Mouse (Mus musculus) gastrocnemius, postnatal 10 days (tissue): ENCODE data around the gene Cnot2. TPM values are rescaled to one million over a fixed set of nuclear protein-coding genes. Genes with fewer than 3 reads are reported as not detected.
A peak's percentile ranks its signal among the peaks of the same experiment; 100 is the strongest.

Experiments used
- DNase-seq: peaks from one replicate; pipeline ENCODE4 v3.0.0; 2021; ENCODE audit warnings: mixed read lengths
- total RNA-seq, 2 experiments: library from RNA; stranded (reverse); gene quantifications; 2 replicates each; pipeline ENCODE4 v1.2.3; 2021

Gene Cnot2
- total RNA-seq, 2 experiments from 2014 or later: 45.9 to 48.1 TPM

DNA sequence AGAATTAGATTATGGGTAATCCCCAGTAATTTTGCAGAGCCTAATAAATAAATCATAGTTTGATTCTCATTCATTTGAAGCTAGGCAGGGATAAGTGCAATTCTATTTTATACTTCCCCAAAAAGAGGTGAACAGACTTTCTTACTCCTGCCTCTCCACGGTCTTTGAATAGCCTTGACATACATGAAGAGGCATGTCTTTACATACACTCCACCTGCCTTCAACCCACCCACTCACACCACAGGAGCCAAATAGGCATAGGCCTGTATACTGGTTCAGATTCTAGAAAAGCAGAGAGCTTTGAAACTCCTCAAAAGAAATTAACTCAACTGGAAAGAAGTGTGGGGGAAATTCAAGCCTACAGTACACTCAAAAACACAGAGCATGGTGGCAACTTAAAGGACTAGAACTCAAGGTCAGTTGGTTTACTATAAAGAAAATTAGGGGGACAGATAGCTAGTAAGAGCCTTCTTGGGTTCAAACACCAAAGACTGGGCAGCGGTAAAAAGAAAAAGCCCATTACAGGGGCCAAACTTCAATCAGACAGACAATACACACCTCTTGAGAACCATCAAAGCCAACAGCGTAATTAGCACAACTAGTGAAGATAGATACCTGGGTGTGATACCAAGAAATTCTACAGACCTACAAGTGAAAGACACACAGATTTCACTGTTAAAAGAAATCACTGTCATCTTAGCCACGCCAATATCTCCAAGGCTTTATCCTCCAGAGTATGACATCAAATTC, 18.4 kb downstream of the Cnot2 start:
- no peak for DNase-seq

DNA sequence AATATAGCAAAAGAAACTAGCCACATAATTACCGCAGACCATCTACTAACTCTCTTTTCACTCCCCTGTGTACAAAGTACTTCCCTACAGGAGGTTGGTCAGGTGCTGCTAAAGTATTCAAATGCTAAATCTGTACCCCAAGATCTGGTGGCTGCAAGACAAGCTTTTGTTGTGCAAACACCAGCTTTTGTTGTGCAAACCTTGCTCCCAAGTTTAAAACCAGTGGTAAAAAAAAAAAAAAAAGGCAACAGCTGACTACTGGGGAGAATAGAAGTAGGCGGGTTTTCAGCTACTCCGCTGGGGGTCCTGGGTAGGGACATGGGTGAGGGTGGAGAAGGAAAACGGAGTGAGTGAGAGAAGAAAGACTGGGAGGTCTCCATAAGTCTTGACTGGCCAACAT, 19.1 kb downstream of the Cnot2 start:
- no peak for DNase-seq

DNA sequence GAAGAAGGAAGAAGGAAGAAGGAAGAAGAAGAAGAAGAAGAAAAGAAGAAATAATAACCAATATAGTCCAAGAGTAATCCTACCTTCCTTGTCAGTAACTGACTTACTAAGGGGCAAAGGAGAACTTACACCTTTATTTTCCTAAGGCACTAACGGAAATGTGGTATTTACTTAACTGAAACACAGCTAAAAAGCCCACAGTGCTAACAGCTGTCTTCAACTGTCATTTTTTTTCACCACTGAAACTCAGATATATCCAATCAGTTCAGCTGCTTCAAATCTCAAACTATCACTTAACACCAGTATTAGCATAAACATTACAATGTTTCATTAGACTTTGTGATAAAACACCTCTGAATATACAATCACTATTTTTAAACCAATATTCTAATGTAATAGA, 22.1 kb downstream of the Cnot2 start:
- no peak for DNase-seq

DNA sequence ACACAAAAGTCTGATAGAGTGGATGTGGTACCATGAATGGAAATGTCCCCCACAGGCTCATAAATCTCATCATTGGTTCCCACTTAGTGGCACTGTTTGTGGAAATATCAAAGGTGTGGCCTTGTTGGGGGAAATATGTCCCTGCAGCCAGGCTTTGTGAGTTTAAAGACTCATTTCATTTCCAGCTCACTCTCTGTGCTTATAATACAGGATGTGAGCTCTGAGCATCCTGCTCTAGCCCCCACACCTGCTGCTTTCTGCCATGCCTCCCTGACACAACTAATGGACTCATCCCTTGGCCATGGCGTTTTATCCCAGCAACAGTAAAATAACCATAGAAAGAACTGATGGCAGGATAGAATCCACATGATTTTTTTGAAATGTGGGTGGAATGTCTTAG, 24.1 kb downstream of the Cnot2 start:
- DNase-seq: no peak

DNA sequence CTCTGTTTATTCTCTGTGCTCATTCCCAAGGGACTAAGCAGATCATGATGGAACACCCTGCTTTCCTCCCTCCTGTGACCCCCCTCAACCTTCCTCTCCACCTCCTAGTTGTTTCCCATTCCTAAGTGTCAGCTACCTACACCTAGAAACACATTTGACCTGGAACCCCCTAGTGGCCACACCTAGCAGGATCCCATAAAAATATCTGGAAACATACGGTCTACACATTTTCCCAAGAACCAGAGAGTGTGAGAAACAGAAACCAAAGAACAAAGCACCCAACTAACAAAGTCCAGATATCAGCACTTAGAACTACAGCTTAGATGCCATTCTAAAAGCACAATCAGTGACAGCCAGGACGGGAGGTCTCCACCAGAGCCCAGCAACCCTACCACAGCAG, 26.9 kb downstream of the Cnot2 start:
- DNase-seq: no peak

DNA sequence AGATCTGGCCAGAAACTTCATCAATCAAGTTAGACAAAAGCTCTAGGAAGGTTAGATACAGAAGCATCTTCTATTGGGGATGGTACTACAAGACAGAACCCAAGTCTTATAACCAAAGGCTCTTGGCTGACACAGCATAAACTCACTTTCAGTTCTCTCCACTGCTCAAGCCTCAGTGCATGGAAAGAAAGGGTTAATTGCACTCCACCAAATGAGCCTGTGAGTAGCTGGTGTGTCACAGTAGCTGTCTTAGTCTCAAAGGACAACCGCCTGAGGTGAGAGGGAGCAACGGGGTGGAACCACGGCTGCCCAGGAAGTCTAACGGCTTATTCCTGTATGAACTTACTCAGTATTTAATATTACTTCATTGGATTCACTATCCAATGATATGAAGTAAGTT, 33.4 kb downstream of the Cnot2 start:
- no peak for DNase-seq

DNA sequence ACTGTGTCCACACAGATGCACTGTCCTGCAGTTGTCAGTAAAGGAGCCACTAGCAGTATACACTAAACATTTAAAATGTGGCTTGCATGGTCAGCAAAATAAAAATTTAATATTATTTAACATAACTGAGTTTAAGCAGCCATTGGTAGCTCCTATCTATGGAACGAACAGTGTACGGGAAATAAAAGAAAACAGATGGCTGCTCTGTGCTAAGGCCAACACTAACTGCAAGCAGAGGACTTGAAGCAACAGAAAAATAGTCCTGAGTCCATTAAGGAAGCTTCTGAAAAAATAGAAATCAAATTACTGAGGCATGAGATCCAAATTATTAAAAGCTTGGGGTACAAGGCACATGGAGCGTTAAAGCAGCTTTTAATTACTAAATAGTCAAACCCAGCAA, 35.1 kb downstream of the Cnot2 start:
- no peak for DNase-seq

DNA sequence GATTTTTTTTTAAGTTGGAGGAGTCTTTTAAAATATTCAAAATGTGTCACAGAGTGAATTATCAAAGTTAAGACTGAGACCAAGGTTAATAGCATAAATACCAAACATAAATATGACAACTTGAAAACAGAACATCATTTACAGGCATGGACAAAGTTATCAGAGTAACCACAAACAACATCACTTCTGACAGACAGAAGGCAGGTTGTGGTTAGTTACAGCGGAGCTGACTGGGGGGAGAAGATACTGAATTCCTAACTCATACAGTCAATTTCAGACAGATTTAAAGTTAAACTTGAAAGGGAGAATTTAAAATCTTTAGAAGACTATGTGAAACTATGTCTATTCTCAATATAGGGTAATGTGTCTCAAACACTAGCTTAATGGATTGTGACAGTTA, 38.2 kb downstream of the Cnot2 start:
- DNase-seq: no peak

DNA sequence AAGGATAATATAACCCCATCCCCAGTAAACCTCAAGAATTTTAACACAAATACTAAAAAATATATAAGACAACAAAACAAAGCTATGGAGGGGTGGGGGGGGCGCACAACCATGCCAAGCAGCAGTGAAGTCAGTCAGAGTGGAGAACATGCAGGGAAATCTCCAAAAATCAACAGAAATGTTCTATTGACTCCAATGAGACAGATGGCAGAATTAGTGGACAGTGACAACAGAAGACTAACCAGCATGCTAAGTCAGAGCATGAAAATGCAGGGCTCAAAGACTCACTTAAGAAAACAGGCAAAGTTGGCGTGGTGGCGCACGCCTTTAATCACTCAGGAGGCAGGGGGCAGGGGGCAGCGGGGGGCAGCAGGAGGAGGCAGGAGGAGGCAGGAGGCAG, 40.6 kb downstream of the Cnot2 start:
- DNase-seq: no peak

DNA sequence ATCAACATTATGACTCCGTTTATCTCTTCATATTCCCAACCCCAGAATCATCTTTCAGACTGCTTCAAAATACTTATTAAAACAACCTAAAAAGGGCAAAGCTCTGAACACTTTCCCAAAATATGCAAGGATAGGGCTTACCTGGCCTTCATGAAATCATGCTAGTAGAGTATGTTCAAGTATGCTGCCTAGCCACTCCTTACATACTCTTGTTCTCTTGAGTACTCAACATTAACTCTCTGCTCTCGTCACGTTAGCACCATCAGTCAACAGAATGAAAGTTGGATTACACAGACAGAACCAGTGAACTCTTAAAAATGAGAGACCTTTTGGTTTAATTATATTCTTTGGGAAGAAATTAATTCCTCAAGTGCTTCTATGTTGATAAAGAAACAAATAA, 43.8 kb downstream of the Cnot2 start:
- no peak for DNase-seq

DNA sequence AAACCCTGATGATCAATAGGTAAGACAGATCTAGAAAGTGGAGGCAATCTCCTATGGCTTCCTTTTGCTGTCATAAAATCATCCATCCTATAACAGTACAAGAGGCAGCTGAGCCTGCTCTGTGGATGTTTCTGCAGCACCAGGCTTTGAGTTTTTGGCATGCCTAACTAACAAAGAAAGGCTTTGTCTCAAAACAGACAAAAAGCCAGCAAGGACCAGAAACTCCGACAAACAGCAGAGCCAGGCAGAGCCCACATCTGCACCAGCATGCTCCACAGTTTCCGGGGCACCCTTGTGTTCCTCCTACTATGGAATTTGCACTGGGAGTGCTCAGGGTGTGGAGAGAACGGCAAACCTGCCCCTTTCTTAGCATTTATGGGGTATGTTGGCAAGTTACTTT, 47.0 kb downstream of the Cnot2 start:
- DNase-seq: peak; percentile 2

DNA sequence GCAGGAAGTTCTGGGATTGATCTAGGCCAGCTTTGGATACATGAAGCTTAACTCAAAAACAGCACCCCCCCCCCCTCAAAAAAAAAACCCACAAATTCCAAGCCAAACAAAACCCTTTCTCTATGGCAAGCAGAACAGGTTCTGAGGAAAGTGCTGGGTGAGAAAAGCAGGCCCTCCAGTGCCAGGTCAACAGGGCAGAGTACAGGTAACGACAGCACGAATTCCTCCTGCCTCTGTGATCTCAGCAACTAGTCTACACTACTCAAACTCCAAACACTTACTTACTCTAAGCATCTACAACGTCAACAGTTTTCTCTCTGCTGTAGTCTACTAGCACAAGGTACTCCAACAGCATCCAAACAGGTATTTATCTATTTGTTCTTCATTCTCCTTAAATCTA, 48.8 kb downstream of the Cnot2 start:
- DNase-seq: no peak

DNA sequence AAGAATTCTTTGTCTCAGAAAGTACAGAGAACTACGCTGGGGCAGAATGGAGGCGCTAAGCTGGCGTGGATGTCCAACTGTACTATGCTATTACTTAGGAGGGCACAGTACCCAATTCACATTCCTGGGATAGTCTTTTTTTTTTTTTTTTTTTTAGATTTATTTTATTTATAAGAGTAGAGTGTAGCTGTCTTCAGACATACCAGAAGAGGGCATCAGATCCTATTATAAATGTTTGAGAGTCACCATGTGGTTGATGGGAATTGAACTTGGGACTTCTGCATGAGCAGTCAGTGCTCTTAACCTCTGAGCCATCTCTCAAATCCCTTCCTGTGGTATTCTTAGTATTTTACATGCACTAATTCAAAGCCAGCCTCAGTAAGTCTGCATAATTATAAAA, 50.2 kb downstream of the Cnot2 start:
- no peak for DNase-seq

DNA sequence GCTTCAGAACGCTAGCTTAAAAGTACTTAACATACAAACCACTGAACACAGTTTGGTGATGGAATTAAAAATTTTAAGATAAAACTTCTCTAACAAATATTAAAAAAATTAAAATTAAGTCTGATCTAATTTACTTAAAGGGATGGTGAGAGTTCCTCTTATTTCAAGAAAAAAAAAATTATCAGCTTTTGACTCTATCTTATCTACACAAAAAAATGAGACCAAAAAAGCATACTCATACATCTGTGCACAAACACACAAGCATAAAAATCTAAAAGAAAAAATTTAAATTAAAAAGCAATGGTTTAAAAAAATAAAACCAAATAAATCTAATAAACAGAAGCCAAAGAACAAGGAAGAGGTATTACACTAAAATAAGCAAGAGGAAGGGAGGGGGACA, 61.7 kb downstream of the Cnot2 start:
- DNase-seq: no peak

DNA sequence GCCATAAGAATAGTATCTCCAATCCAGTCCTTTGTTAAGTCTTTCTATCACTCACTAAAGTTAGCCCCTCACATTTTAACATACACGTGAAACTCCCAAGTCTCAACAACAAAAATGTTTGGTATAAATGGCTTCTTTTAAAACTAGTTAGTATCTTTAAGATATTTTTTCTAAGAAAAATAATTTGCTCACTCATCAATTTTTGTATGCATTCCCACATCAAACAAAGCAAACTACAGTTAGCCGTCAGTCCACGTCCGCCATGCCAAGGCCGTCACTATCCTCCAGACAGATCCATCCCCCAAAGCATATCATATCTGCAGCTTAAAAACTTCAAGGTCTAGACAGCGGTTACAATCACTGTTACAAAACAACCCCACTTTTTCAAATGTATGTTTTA, 65.7 kb downstream of the Cnot2 start:
- no peak for DNase-seq

DNA sequence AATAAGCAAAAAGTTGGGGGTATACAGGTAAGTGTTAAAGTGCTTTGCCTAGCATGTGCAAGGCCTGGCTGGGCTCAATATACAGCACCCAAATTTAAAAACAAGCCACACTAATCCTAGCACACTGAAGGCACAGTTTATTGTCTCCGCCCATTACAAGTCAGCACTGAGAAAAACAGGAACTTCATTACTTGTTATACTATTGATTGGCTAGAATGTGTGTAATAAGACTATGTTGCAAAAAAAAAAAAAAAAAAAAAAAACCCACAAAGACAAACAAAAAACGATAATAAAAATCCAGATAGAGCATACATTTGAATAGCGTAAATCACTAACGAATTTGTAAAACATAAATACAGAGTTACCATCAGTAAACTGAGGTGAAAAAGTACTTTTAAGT, 66.2 kb downstream of the Cnot2 start:
- no peak for DNase-seq

DNA sequence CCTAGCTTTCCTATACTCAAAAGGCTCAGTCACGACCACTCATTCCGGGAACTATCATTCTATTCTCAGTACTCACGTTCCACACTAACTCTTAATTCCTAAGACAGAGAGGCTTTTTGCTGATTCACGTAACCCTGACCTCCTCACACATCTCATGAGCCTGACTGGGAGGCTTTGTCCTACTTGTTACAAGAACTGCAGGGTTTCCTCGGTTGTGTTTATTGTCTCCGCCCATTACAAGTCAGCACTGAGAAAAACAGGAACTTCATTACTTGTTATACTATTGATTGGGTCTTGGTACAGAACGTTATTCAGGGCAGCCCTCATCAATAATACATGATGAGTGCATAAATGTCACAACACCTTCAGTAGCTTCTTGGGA, 68.1 kb downstream of the Cnot2 start:
- DNase-seq: no peak

DNA sequence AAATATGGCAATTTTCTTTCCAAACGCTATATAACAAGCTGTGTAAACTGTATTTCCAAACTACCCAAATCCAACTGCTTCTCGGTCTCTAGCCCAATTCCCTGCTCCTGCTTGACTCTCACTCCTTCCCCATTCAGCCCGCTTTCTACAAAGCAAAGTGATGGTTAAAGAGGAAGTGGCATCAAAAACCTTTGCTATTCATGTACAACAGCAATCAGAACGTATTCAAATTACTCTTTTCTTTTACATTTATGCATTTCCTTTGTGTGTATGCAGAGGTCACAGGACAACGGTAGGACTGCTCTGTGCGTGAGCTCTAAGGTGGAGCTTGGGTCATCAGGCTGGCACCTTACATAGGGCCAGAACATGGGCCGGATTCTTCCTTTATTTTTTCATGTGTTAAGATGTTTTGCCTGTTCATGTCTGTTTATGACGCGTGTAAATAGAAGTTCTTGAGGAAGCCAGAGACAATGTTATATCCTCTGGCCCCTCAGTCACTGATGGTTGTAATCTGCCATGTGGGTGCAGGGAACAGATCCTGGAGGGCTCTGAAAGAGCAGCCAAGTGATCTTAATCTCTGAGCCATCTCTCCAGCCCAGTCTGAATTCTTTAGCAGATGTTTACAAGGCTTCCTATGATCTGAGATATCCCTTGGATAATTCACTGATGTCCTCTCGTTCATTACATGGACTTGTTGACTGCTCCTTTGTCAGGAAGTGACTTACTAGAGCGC, 68.6 kb downstream of the Cnot2 start:
- DNase-seq: no peak

DNA sequence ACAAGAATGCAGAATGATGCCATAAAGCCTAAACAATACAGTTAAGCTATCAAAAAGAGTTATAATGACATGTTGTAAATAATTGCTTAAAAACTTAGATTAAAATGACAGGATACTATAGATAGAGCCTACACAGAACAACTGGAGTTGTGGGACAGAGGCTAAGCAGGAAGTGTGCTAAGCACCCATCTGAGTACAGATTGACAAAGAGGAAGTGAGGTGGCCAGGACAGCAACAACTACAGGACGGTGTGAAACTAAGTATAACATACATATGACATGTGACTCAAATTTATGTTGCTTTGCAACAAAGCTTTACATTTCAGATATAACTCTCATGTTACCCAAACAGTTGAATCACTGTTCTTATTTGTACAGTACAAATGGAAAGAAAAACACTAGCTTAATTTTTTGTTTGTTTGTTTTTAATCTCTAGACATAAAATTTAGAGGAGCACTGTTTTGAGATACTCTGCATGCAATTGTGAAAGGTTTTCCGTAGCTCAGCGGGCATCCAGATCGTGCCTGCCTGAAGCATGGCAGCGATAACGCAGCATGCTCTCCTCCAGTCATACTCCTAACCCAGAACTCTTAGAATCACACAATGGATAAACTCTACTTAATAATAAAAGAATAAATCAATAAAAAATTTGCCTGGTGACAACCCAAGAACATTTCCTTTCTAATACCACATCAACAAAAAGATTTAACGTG, 75.9 kb downstream of the Cnot2 start:
- no peak for DNase-seq

DNA sequence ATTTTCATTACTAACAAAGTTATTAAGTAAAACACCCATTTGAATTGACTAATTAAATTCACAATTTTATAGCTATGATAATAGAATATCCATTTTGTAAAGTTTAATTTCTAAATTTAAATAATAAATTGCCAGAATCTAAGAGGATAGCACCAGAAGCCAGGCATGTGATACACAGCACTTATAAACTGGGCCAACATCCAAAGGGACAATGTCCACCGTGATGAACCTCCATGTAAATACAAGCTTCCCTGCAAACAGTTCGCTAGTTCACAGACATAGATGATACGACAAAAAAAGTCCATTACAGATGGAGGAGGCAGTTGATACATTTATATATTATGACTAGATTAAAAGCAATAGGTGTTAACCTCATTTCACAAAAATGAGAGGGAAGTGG, 88.5 kb downstream of the Cnot2 start:
- DNase-seq: no peak

DNA sequence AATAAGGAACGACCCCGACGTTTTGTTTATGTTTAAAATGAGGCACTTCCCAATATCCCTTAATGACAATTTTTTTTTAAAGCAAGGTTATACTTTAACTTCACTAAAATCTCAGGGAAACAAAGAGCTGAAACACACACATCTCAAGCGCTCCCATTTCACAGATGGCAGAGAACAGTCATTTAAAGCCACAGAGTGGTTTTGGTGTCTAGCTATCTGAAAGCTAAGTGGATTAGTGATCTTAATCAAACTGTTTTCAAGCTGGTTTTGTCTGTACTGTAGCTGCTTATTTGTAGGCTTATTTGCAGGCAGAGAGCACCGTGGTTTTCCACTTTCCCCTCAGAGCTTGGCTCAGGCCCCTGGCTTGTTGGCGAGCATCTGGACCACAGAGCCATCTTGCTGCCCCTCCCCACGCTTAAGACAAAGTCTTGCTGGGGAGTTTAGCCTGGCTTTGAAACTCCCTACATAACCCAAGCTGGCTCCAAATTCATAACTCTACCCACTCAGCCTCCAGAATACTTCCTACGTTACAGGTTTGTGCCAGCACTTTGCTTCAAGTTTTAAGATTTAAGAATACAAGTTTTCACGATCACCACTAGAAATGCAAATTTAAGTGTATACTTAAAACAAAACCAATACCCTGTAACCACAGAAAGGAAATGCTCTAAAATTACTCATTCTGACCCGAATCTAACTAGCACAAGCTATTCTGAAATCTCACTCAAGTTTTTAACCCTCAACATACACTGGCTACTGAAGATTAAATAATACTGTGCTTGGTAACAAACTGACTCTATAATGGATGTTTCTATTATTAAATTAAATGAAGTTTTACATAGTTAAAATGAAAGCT, 94.2 kb downstream of the Cnot2 start:
- no peak for DNase-seq

DNA sequence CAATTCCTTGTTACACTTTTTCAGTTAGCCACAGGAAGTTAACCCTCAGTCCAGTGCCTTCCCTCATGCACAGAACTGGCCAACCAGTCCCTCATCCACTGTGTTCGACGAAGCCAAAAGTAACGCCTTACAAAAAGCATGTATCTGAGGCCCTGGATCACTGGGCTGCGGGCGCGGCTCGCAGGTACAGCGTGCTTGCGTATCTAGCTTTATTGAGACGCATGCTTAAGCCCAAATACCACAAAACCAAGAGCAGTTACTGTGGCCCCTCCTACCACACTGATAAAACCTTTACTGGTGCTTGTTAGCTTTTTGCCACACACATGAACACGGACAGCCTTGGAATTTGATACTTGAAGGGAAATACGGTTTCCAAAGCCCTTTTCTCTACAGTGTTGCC, 99.4 kb downstream of the Cnot2 start:
- DNase-seq: no peak

DNA sequence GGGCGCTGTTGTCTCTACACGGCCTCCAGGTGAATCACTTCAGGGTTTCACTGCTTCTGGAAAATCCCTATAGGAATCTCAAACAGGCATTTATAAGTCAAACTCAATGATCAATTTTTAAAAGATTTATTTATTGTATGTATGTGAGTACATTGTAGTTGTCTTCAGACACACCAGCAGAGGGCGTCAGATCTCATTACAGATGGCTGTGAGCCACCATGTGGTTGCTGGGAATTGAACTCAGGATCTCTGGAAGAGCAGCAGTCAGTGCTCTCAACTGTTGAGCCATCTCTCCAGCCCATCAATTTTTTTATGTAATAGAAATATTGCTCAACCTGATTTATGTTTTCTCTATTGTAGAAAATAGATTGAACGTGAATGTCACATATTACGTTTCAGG, 100.3 kb downstream of the Cnot2 start:
- DNase-seq: no peak
